ENCODE assay signal across 14 mouse cellular contexts in the genomic region with DNA sequence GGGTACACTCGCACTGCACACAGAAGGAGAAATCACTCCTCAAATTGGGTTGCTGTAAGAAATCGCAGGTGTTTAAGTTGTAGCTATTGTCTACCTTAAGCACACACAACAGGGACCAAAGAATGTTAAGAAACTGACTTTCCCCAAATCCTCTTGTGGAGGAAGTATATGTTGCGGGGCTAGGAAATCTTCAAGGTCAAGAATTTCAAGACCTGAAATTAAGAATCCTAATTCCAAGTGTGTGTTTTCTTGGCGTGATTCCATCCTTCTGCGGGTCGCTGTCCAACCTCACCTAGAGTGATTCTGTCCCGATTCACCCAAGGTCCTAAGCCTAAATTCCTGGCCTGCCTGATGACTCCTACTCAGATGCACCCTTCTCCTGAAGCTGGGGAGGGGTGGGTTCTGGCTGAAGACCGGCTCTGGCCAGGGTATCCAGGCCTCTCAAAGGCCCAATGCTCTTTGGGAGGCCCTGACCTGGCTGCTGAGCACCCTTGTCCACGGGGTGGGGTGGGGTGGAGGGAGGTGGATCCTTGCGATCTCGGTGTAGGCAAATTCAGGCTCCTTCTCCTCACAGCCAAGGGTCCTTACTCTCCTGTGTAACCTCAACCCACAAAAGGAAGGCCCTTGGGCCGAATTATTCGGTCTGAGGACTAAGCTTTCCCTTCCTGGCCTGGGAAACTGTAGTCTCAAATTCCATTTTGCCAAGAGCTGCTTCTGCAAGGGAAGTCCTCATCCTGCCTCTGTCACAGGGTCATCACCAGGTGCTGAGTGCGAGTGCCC. TPM values are rescaled to one million over a fixed set of nuclear protein-coding genes. Genes with fewer than 3 reads are reported as not detected.
DNase-seq lines count a peak whose midpoint lies in the region; ATAC-seq and TF ChIP-seq lines count a peak whose summit lies in the region.
"Had no signal": no experiment of that assay in that cellular context is flagged by ENCODE, and none has a peak within 500 bp of the region (broad histone marks: within the 10 kb centered on the region; RNA-seq: fewer than 3 reads in every experiment).

No protein-coding gene starts in this region.

- WGBS in forebrain, embryonic 13.5 days: 21% methylated on average over 14 of the region's 14 CpGs
- WGBS in hindbrain, postnatal 0 days: 45% methylated on average over 14 of the region's 14 CpGs

- TF ChIP-seq CTCF in hindbrain, postnatal 0 days (IDR thresholded peaks at IDR 0.05; ENCODE audit: low read depth): no peak

- DNase-seq in embryo, embryonic 10.5 days (ENCODE audit: low spot score): peak; percentile 26
- no peak for DNase-seq in embryo, embryonic 10 days (ENCODE audit: low spot score)
- DNase-seq in R1 (ENCODE audit: low read depth, low spot score): peak; percentile 23
- DNase-seq in hindbrain, postnatal 0 days (ENCODE audit: low spot score): no peak
- no peak for DNase-seq in thymus, postnatal 10 days (ENCODE audit: low spot score in 2 of 2)
- DNase-seq in frontal cortex, adult 2 months (ENCODE audit: extremely low spot score in 1 of 2, low spot score in 1 of 2): no peak
- DNase-seq: cerebellum, adult 8-10 months; gastrocnemius, postnatal 14 days; kidney, adult 8-10 months; lung, embryonic 14.5 days; thymus, adult 2 months had no signal

- no peak overlapping the region for H3K4me3 ChIP-seq in forebrain, embryonic 13.5 days
- no peak overlapping the region for H3K4me3 ChIP-seq in hindbrain, postnatal 0 days (ENCODE audit: low read length)

- H3K4me2 ChIP-seq in forebrain, embryonic 13.5 days: peak overlapping the region; percentile 79
- H3K4me2 ChIP-seq in hindbrain, postnatal 0 days (ENCODE audit: low read depth, low read length): peak overlapping the region; percentile 94

- H3K9ac ChIP-seq in forebrain, embryonic 13.5 days: peak overlapping the region; percentile 79; the same call in 1 of the 2 replicates
- no peak overlapping the region for H3K9ac ChIP-seq in hindbrain, postnatal 0 days (replicated peaks; ENCODE audit: low read length)
- H3K9ac ChIP-seq: lung, embryonic 14.5 days had no signal

- H3K9me3 ChIP-seq in forebrain, embryonic 13.5 days (replicated peaks): no peaks in the 10 kb centered on the region
- H3K9me3 ChIP-seq in hindbrain, postnatal 0 days (ENCODE audit: low read length): no peaks in the 10 kb centered on the region
- H3K9me3 ChIP-seq: limb, embryonic 13.5 days had no signal

- peaks cover 52% of the 10 kb centered on the region for H3K27me3 ChIP-seq in forebrain, embryonic 13.5 days
- no peaks in the 10 kb centered on the region for H3K27me3 ChIP-seq in hindbrain, postnatal 0 days (ENCODE audit: insufficient read depth, low read length)

- no peak for ATAC-seq in forebrain, embryonic 13.5 days
- no peak for ATAC-seq in hindbrain, postnatal 0 days
- ATAC-seq in inflammation-experienced regulatory T-cells, adult 6 months: no peak

- H3K4me1 ChIP-seq in forebrain, embryonic 13.5 days: peaks cover 70% of the 10 kb centered on the region
- peaks cover 11% of the 10 kb centered on the region; the same call in 1 of the 2 replicates for H3K4me1 ChIP-seq in hindbrain, postnatal 0 days (ENCODE audit: insufficient read depth, low read length)

- no peaks in the 10 kb centered on the region for H3K36me3 ChIP-seq in forebrain, embryonic 13.5 days (ENCODE audit: poor library complexity, severe bottlenecking)
- no peaks in the 10 kb centered on the region for H3K36me3 ChIP-seq in hindbrain, postnatal 0 days (ENCODE audit: insufficient read depth, low read length)
- H3K36me3 ChIP-seq: limb, embryonic 13.5 days had no signal

- H3K27ac ChIP-seq in forebrain, embryonic 13.5 days: peak overlapping the region; percentile 92; the same call in 1 of the 2 replicates
- 0 out of 2 replicates have a peak overlapping the region, but pooled peaks have one; percentile 75 for H3K27ac ChIP-seq in hindbrain, postnatal 0 days
- H3K27ac ChIP-seq: limb, embryonic 13.5 days had no signal

RNA-seq across cellular contexts. Expression of a gene that starts 11.9 kb away (rescaled TPM):
- polyA plus RNA-seq in forebrain, embryonic 13.5 days (2015; fragmentation: Nextera tagmentation; extraction: Ambion mirVana): 94.7 and 112 TPM in 2 replicates
- 220 and 254 TPM in 2 replicates for total RNA-seq in hindbrain, postnatal 0 days (2014; rRNA removed)
- 49.8 and 51.2 TPM in 2 replicates for polyA plus RNA-seq in hindbrain, postnatal 0 days (2015; fragmentation: Nextera tagmentation; extraction: Ambion mirVana)
- polyA plus RNA-seq in frontal cortex, adult 2 months (2012; rRNA removed): 115 and 123 TPM in 2 replicates
- polyA plus RNA-seq in inflammation-experienced regulatory T-cells, adult 6 months (2017; shearing (Covaris generic)): not detected

Comparison
In these comparisons a context has a peak if more than half of its experiments do, and no peak if none do; other contexts are left out.
1. DNase-seq: peak in embryo, embryonic 10.5 days (single experiment) and R1 (single experiment); none in embryo, embryonic 10 days (single experiment), hindbrain, postnatal 0 days (single experiment), thymus, postnatal 10 days (0 of 2) and frontal cortex, adult 2 months (0 of 2).
2. RNA of a gene that starts 11.9 kb away (polyA plus RNA-seq): 115 to 123 TPM in frontal cortex, adult 2 months, 94.7 to 112 TPM in forebrain, embryonic 13.5 days and 49.8 to 51.2 TPM in hindbrain, postnatal 0 days; not detected in inflammation-experienced regulatory T-cells, adult 6 months; every median in the first group is over 10 times any median in the second.